Mouse (Mus musculus) ES-CJ7 (cell line): ENCODE results near the gene Tmem11.

Source experiments
- DNase-seq: peaks from one replicate; pipeline ENCODE4 v3.0.0; 2011; ENCODE audit warnings: low read depth, low spot score

Gene Tmem11

GRCm38 (mm10) chr11:60827241-60827945 is 51.7 kb downstream of the Tmem11 start:
- no peak for DNase-seq

GRCm38 (mm10) chr11:60826700-60827099 is 52.4 kb downstream of the Tmem11 start:
- DNase-seq: no peak

DNA sequence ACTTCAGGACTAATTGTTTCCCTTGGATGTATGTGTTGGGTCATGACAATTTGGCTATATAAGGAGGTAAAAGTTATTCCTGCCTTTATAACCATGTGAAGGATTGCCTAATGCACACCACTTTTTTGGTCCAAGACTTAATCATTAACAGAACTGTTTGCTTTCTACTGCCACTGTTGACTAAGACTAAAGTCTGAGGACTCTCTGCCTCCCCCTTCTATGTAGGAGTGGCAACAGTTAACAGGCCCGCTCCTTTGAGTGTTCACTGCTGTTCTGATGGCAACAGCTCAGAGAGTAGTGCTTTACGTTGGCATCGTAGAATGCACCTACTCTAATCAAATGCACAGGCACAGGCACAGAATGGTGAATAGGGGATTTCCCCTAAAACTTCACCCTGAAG is 53.9 kb downstream of the Tmem11 start:
- no peak for DNase-seq

GRCm38 (mm10) chr11:60823771-60824170 is 55.3 kb downstream of the Tmem11 start:
- DNase-seq: no peak

DNA sequence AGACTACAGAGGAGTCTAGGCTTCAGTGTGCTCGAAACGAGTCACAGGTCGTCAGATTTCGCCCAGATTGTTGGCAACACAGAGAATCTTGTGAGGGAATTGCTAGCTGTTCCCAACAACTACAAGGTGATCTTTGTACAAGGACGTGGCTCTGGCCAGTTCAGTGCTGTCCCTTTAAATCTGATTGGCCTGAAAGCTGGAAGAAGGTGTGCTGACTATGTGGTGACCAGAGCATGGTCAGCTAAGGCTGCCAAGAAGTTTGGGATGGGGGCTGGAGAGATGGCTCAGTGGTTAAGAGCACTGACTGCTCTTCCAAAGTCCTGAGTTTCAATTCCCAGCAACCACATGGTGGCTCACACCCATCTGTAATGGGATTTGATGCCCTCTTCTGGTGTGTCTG is 62.7 kb downstream of the Tmem11 start:
- no peak for DNase-seq
